Mouse (Mus musculus): ENCODE results near the gene Ing5. TPM values are rescaled to one million over a fixed set of nuclear protein-coding genes. Genes with fewer than 3 reads are reported as not detected.
A peak's percentile ranks its signal among the peaks of the same experiment; 100 is the strongest.

Ing5 gene
- 1.3 and 5.4 TPM in 2 replicates for polyA plus RNA-seq (2012)

DNA sequence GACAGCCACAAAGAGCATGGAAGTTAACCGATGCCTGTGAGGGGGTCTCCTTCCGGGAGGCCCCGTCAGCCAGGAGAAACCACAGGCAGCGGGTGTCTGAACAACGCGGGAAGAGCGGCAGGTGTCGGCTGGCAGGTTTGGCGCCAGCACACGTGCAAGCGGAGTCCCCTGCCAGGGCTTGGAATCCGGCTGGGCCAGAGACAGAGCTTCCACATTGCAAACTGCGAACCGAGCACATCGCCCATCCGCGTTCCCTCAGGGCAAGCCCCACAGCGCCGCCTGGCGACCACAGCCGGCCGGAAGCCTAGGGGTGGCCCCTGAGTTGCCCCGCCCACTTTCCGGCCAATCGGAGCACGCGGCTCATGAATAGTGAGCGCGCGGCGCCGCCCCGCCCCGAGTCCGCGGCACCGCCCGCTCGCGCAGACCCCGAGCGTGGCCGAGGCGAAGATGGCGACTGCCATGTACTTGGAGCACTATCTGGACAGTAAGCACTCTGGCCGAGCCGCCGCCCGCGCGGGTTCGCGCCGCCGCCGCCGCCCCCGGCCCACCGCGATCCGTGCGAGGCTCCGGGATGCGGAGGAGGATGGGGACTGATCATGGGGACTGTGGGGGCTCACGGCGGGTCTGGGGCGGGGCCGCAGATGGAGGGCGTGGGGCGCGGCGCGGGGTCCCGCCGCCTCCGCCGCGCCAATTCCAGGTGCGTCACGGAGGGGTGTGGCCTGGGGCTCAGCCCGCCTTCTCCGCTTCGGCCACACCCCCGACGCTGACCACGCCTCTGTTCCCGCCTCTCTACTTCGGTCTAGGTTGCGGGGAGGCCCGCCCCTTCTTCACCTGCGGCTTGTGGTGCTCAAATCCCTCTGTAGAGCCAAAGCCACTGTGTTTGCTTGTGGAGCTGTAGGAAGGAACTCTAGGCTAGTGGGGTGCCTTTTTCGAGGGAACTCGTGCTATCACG lies at the start of gene Ing5:
Ing5 (plus strand) TSS at position 410 of the 952 bp plus-strand sequence.
- TF ChIP-seq GATA1 (IDR thresholded peaks at IDR 0.05; ENCODE audit: low read length) = no peak

- TF ChIP-seq GATA1 (IDR thresholded peaks at IDR 0.05; ENCODE audit: low read length) = no peak
Measured at GRCm38 (mm10) chr1:93754573-93755290, 49.0 kb upstream of the Ing5 start, which contains the start of gene Thap4. TSS of gene Thap4 (minus strand) at chr1:93754864.

DNA sequence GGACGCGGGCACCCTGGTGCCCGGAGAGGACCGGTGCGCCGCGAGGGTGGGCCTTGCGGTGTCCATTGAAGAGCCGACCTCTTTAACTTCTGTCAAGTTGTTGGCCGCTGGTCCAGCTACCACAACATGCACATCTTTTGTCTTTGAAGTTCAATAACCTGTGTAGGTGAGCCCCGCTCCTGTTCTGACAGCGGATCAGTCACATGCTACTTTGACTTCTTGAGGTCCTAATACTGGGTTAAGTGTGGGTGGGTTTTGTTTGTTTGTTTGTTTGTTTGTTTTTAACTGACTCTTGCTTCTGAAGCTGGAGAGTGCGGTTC lies 48.5 kb upstream of the Ing5 start:
- TF ChIP-seq GATA1 (IDR thresholded peaks at IDR 0.05; ENCODE audit: low read length) = no peak

DNA sequence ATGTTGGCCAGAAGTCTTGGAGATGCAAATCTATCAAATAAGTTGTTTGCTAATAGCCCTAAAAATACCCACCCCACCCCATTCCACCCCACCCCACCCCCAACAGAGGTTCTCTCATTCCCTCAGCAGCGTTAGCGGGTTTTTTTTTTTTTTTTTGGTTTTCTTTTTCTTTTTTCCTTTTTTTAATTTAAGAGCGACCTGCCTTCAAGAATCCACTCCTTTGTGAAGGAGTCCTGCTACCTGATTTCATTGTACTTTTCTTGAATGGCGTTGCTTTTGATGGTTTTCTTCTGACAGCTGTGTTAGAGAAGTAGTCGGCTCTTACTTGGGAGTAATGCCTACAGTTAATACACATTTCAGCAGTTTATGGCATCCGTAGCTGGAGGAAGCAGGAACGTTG lies 48.1 kb upstream of the Ing5 start:
- TF ChIP-seq GATA1 (IDR thresholded peaks at IDR 0.05; ENCODE audit: low read length) = no peak

DNA sequence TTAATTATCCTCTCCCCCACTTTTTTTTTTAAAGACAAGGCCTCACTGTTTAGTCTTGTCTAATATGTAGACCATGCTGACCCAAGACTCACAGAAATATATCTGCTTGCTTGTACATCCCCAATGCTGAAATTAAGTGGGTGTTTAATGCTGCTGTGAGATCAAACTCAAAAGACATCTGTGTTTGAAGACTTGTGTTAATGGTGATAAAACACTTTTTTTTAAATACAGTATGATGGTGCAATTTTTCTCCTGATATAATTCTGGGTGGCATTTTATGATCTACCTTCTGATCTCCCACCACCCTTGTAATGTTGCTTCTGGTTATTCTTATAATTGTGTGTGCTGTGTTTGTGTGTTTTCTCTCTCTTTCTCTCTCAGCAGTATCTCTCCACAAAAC lies 47.6 kb upstream of the Ing5 start:
- TF ChIP-seq GATA1 (IDR thresholded peaks at IDR 0.05; ENCODE audit: low read length) = peak; percentile 55

DNA sequence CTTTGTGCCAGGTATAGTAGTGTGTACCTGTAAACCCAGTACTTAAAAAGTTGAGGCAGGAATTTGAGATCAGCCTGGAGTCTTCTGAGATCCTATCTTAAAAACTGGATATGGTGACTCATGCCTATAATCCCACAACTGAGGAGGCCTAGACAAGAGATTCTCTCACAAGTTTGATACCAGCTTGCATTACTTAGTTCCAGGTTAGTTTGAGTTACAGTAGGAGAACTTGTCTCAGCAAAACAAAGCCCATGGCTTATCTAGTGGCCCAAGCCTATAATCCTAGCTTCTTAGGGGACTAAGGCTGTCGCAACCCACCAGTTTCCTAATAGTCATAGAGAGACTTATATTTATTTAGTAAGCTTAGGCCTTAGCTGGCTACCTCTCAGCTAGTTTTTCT lies 43.7 kb upstream of the Ing5 start:
- TF ChIP-seq GATA1 (IDR thresholded peaks at IDR 0.05; ENCODE audit: low read length) = no peak

DNA sequence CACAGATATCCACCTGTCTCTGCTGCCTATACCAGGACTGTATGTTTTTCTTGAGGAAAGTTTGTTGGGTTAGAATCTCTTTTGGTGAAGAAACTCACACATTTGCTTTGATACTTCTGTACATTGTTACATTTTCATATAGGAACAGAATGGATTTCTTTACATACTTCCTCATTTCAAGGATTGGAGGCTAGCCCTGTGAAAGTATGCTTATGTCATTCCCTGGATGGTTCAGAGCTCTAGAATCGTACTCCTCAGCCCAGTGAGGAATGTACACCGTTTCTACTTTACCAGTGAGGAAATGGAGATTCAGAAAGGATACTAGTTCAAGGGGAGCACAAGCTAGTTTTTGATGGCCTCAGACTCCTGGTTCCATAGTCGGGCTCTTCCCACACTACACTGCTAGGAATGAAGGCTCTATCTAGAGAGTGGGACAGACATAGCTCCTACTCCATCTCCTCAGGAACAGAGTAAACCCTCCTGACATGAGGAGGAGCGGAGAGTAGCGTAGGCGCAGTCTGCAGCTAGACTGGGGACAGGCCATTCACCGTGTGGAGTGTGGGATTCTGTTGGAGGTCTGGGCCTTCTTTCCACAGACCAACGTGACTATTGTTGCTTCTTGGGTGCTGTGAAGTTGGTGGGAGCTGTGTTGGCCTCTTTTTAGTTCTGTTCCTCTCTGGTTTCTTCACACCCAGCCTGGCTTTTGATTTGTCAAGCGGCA lies 38.7 kb upstream of the Ing5 start:
- TF ChIP-seq GATA1 (IDR thresholded peaks at IDR 0.05; ENCODE audit: low read length) = no peak

GRCm38 (mm10) chr1:93767600-93767999 lies 36.2 kb upstream of the Ing5 start:
- TF ChIP-seq GATA1 (IDR thresholded peaks at IDR 0.05; ENCODE audit: low read length) = no peak

DNA sequence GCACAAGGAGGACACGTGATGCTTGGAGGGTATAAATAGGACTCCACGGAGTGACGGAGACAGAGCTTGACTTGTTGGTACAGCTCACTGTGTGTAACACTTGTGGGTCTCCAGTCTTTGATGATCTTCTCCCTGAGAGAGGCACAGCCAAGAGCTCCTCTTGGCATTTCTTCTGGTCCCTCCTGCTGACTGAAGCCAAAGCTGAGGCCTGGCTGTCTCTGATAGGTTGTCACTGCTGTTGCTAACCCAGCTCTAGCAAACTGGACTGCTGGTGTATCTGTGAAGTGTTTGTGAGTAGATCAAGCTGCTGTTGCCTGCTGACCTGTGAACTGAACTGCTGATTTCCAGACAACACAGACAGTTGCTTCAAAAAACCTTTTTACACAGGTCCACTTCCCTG lies 33.9 kb upstream of the Ing5 start:
- no peak for TF ChIP-seq GATA1 (IDR thresholded peaks at IDR 0.05; ENCODE audit: low read length)

- TF ChIP-seq GATA1 (IDR thresholded peaks at IDR 0.05; ENCODE audit: low read length) = no peak
Measured at GRCm38 (mm10) chr1:93776686-93777085, 27.1 kb upstream of the Ing5 start.

DNA sequence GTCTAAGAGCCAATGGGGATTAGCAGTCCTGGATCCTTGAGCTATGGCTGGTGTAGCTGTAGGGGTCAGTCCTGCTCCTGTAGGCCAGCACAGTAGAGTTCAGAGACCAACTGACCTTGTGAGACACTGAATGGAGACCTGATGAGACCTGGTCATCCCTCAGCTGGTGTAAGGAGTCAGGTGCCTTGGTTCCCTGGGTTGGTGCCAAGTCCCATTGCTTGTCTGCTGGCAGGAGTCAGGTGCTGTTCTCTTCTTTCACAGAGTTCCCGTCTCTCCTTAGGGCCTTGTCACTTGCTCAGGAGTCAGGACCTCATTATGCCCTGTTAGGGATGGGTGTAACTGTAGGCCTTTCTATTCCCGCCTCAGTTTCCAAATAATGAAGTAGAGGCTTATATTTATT lies 16.9 kb upstream of the Ing5 start:
- TF ChIP-seq GATA1 (IDR thresholded peaks at IDR 0.05; ENCODE audit: low read length) = no peak

GRCm38 (mm10) chr1:93794526-93794925 lies 9.2 kb upstream of the Ing5 start:
- TF ChIP-seq GATA1 (IDR thresholded peaks at IDR 0.05; ENCODE audit: low read length) = no peak

GRCm38 (mm10) chr1:93795886-93796285 lies 7.9 kb upstream of the Ing5 start:
- no peak for TF ChIP-seq GATA1 (IDR thresholded peaks at IDR 0.05; ENCODE audit: low read length)

- TF ChIP-seq GATA1 (IDR thresholded peaks at IDR 0.05; ENCODE audit: low read length) = no peak
Measured at GRCm38 (mm10) chr1:93800670-93801503, 2.9 kb upstream of the Ing5 start.

DNA sequence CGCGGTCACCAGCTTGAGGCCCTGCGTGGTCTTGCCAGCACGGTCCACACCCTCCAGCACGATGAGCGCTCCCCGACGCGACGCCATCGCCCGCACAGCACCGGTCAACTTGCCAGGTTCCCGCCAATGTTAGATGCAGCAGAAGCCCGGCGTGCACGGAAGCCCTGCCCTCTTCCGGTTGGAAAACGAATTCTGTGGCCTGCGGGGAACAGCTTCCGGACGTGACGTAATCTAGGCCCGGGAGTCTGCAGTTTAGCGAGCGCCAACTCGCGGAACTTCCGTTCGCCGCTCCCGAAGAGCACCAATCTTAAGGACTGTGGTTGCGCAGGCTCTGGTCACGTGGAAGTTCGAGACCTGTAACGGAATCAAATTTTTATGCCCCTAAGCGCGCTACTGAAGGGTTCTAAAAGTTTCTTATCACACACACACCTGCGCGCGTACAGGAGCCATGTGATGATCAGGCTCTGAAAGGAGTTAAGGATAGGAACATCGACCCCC lies 2.0 kb upstream of the Ing5 start, which contains the start of gene Dtymk:
Dtymk (minus strand) TSS at position 194 of the 498 bp plus-strand sequence.
- peak; percentile 32 for TF ChIP-seq GATA1 (IDR thresholded peaks at IDR 0.05; ENCODE audit: low read length)

Data from G1E-ER4 (cell line).